Mouse (Mus musculus) CH12.LX (cell line): ENCODE results near the gene Bsg. TPM values are rescaled to one million over a fixed set of nuclear protein-coding genes. Genes with fewer than 3 reads are reported as not detected.
A peak's percentile ranks its signal among the peaks of the same experiment; 100 is the strongest.

Source experiments
- DNase-seq: peaks from one replicate; pipeline ENCODE4 v3.0.0-alpha.2; 2013; ENCODE audit errors: extremely low read depth
- H3K27ac ChIP-seq: 2 replicates; pipeline ENCODE4 v1.5.1; 2012; ENCODE audit warnings: low read depth, mild to moderate bottlenecking, control low read depth, moderate library complexity; ENCODE audit not compliant: insufficient read depth
- H3K27me3 ChIP-seq: replicated peaks from 2 replicates; pipeline ENCODE3; 2012; ENCODE audit warnings: inconsistent platforms
- H3K36me3 ChIP-seq, 2 experiments: replicated peaks in 1 of 2; 2 replicates each; pipeline versions ENCODE3 to v1.6.1; 2012; ENCODE audit warnings: inconsistent platforms in 1 of 2, low read length in 1 of 2, mild to moderate bottlenecking in 1 of 2, mixed read lengths in 1 of 2, moderate library complexity in 1 of 2; ENCODE audit not compliant: control insufficient read depth in 1 of 2, insufficient read depth in 1 of 2
- H3K4me1 ChIP-seq, 2 experiments: 2 replicates each; pipeline ENCODE4 v1.6.1; 2012; ENCODE audit warnings: inconsistent platforms in 1 of 2, moderate library complexity in 1 of 2; ENCODE audit not compliant: insufficient read depth in 2 of 2, control insufficient read depth in 1 of 2
- H3K4me2 ChIP-seq: 2 replicates; pipeline ENCODE4 v1.6.1; 2012; ENCODE audit warnings: low read depth, mild to moderate bottlenecking, control low read depth; ENCODE audit not compliant: poor library complexity, insufficient read depth, severe bottlenecking
- H3K4me3 ChIP-seq, 3 experiments: fragments of 150-350 bp in 1 of 3; sonication (generic) in 1 of 3; replicated peaks in 1 of 3; 2 replicates each; pipeline versions ENCODE3 to v1.5.1; 2011 to 2012; ENCODE audit warnings: low read depth in 2 of 3, low read length in 2 of 3, mild to moderate bottlenecking in 2 of 3, moderate library complexity in 2 of 3, control low read depth in 1 of 3, improper control_type of control experiment in 1 of 3, inconsistent platforms in 1 of 3, mixed read lengths in 1 of 3; ENCODE audit not compliant: poor library complexity in 1 of 3
- H3K79me2 ChIP-seq: replicated peaks from 2 replicates; pipeline ENCODE4 v1.6.1; 2012; ENCODE audit warnings: mild to moderate bottlenecking, moderate library complexity; ENCODE audit not compliant: control insufficient read depth, poor library complexity, insufficient read depth, severe bottlenecking; ENCODE audit errors: extremely low read depth
- H3K9ac ChIP-seq: 2 replicates; pipeline ENCODE4 v1.6.1; 2012; ENCODE audit warnings: low read depth, mild to moderate bottlenecking, control low read depth, moderate library complexity; ENCODE audit not compliant: insufficient read depth
- H3K9me3 ChIP-seq: replicated peaks from 2 replicates; pipeline ENCODE3; 2012; ENCODE audit warnings: low read length, inconsistent platforms, mixed read lengths
- BHLHE40 ChIP-seq: IDR thresholded peaks from 2 replicates; pipeline ENCODE4 v1.6.1; 2011; ENCODE audit warnings: mild to moderate bottlenecking, low read depth, low read length, improper control_type of control experiment
- CHD1 ChIP-seq: IDR thresholded peaks from 2 replicates; pipeline ENCODE4 v1.6.1; 2012; ENCODE audit warnings: low read depth, low read length, improper control_type of control experiment, inconsistent platforms
- CHD2 ChIP-seq: IDR thresholded peaks from 2 replicates; pipeline ENCODE4 v1.6.1; 2011; ENCODE audit warnings: low read length, improper control_type of control experiment
- CTCF ChIP-seq, 2 experiments: IDR thresholded peaks in 1 of 2; conservative IDR thresholded peaks in 1 of 2; 2 replicates each; pipeline ENCODE4 v1.5.1; 2011 to 2012; ENCODE audit warnings: low read depth in 2 of 2, low read length in 2 of 2, improper control_type of control experiment in 1 of 2, inconsistent platforms in 1 of 2, mild to moderate bottlenecking in 1 of 2, moderate library complexity in 1 of 2
- ELF1 ChIP-seq: IDR thresholded peaks from 2 replicates; pipeline ENCODE4 v1.6.1; 2014; ENCODE audit warnings: low read depth, mild to moderate bottlenecking, inconsistent platforms, low read length, improper control_type of control experiment
- EP300 ChIP-seq: IDR thresholded peaks from 2 replicates; pipeline ENCODE4 v1.6.1; 2011; ENCODE audit warnings: low read length, improper control_type of control experiment
- ETS1 ChIP-seq: conservative IDR thresholded peaks from 2 replicates; pipeline ENCODE4 v1.6.1; 2012; ENCODE audit warnings: low read depth, mild to moderate bottlenecking, inconsistent platforms, low read length, improper control_type of control experiment, moderate library complexity
- GABPA ChIP-seq: IDR thresholded peaks from 2 replicates; pipeline ENCODE4 v1.6.1; 2012; ENCODE audit warnings: low read depth, low read length, improper control_type of control experiment, inconsistent platforms; ENCODE audit not compliant: insufficient replicate concordance
- HCFC1 ChIP-seq: IDR thresholded peaks from 2 replicates; pipeline ENCODE4 v1.6.1; 2012; ENCODE audit warnings: low read depth, mild to moderate bottlenecking, inconsistent platforms, low read length, improper control_type of control experiment
- IRF4 ChIP-seq: IDR thresholded peaks from 2 replicates; pipeline ENCODE4 v1.6.1; 2014; ENCODE audit warnings: low read depth, mild to moderate bottlenecking, inconsistent platforms, low read length, improper control_type of control experiment
- JUN ChIP-seq: IDR thresholded peaks from 2 replicates; pipeline ENCODE4 v1.6.1; 2011; ENCODE audit warnings: low read depth, mild to moderate bottlenecking, low read length, improper control_type of control experiment, moderate library complexity; ENCODE audit not compliant: insufficient read depth
- JUND ChIP-seq: conservative IDR thresholded peaks from 2 replicates; pipeline ENCODE4 v1.6.1; 2011; ENCODE audit warnings: low read depth, low read length, improper control_type of control experiment
- KAT2A ChIP-seq: IDR thresholded peaks from 2 replicates; pipeline ENCODE4 v1.6.1; 2012; ENCODE audit warnings: low read length, improper control_type of control experiment, inconsistent platforms; ENCODE audit not compliant: insufficient replicate concordance
- MAFK ChIP-seq: IDR thresholded peaks from 2 replicates; pipeline ENCODE4 v1.6.1; 2011; ENCODE audit warnings: low read length, improper control_type of control experiment; ENCODE audit not compliant: insufficient replicate concordance
- MAX ChIP-seq: IDR thresholded peaks from 2 replicates; pipeline ENCODE4 v1.6.1; 2011; ENCODE audit warnings: low read length, improper control_type of control experiment
- MEF2A ChIP-seq: IDR thresholded peaks from 2 replicates; pipeline ENCODE4 v1.6.1; 2014; ENCODE audit warnings: low read depth, mild to moderate bottlenecking, inconsistent platforms, low read length, improper control_type of control experiment, borderline replicate concordance
- MXI1 ChIP-seq: IDR thresholded peaks from 2 replicates; pipeline ENCODE4 v1.6.1; 2011; ENCODE audit warnings: mild to moderate bottlenecking, low read depth, low read length, improper control_type of control experiment
- MYC ChIP-seq: IDR thresholded peaks from 2 replicates; pipeline ENCODE4 v1.6.1; 2011; ENCODE audit warnings: low read depth, mild to moderate bottlenecking, improper control_type of control experiment, low read length
- NELFE ChIP-seq: IDR thresholded peaks from 2 replicates; pipeline ENCODE4 v1.6.1; 2011; ENCODE audit warnings: low read depth, low read length, improper control_type of control experiment
- NRF1 ChIP-seq: IDR thresholded peaks from 2 replicates; pipeline ENCODE4 v1.6.1; 2014; ENCODE audit warnings: low read depth, mild to moderate bottlenecking, inconsistent platforms, low read length, improper control_type of control experiment, moderate library complexity
- POLR2A ChIP-seq: IDR thresholded peaks from 2 replicates; pipeline ENCODE4 v1.6.1; 2011; ENCODE audit warnings: low read depth, mild to moderate bottlenecking, improper control_type of control experiment, low read length
- POLR2AphosphoS2 ChIP-seq: IDR thresholded peaks from 2 replicates; pipeline ENCODE4 v1.6.1; 2011; ENCODE audit warnings: low read depth, low read length, improper control_type of control experiment
- RAD21 ChIP-seq: IDR thresholded peaks from 2 replicates; pipeline ENCODE4 v1.6.1; 2011; ENCODE audit warnings: low read depth, mild to moderate bottlenecking, low read length, improper control_type of control experiment, moderate library complexity
- SMC3 ChIP-seq: IDR thresholded peaks from 2 replicates; pipeline ENCODE4 v1.6.1; 2011; ENCODE audit warnings: low read depth, low read length, improper control_type of control experiment
- TCF12 ChIP-seq: IDR thresholded peaks from 2 replicates; pipeline ENCODE4 v1.6.1; 2014; ENCODE audit warnings: low read depth, mild to moderate bottlenecking, inconsistent platforms, low read length, improper control_type of control experiment
- UBTF ChIP-seq: IDR thresholded peaks from 2 replicates; pipeline ENCODE4 v1.6.1; 2012; ENCODE audit warnings: low read depth, mild to moderate bottlenecking, inconsistent platforms, low read length, improper control_type of control experiment, moderate library complexity
- USF1 ChIP-seq: IDR thresholded peaks from 2 replicates; pipeline ENCODE4 v1.6.1; 2014; ENCODE audit warnings: low read depth, mild to moderate bottlenecking, inconsistent platforms, low read length, improper control_type of control experiment
- USF2 ChIP-seq: conservative IDR thresholded peaks from 2 replicates; pipeline ENCODE4 v1.6.1; 2011; ENCODE audit warnings: low read depth, low read length, improper control_type of control experiment
- ZC3H11A ChIP-seq: IDR thresholded peaks from 2 replicates; pipeline ENCODE4 v1.6.1; 2012; ENCODE audit warnings: low read depth, mild to moderate bottlenecking, inconsistent platforms, low read length, improper control_type of control experiment
- ZMIZ1 ChIP-seq: IDR thresholded peaks from 2 replicates; pipeline ENCODE4 v1.6.1; 2012; ENCODE audit warnings: low read depth, mild to moderate bottlenecking, inconsistent platforms, low read length, improper control_type of control experiment
- ZNF384 ChIP-seq: IDR thresholded peaks from 2 replicates; pipeline ENCODE4 v1.6.1; 2012; ENCODE audit warnings: low read depth, low read length, improper control_type of control experiment, inconsistent platforms
- dilution Hi-C: fragments of 300-500 bp; cut with MboI; formaldehyde crosslinking; loops from 2 replicates; pipeline ENCODE4 v1.14.3; 2020; ENCODE audit warnings: low sequenced_read_pairs; ENCODE audit not compliant: extremely low pct_unique_long_range_greater_than_20kb, extremely low pct_ligation_motif_present
- in situ Hi-C: fragments of 300-500 bp; cut with MboI; formaldehyde crosslinking; loops from 3 replicates; pipeline ENCODE4 v1.14.3; 2019; ENCODE audit warnings: low sequenced_read_pairs, low pct_ligation_motif_present, low pct_unique_long_range_greater_than_20kb, mixed read lengths
- polyA plus RNA-seq: library from polyadenylated mRNA; unstranded; fragments of >175 nt; gene quantifications from 2 replicates; pipeline ENCODE4 v1.2.1, GENCODE M21; 2012; ENCODE audit warnings: low read depth; ENCODE audit not compliant: insufficient read length
- total RNA-seq, 2 experiments: library from RNA; depleted of rRNA; stranded (reverse); fragments of 300-350 nt in 1 of 2; fragments of >200 nt in 1 of 2; gene quantifications; 2 replicates each; pipeline ENCODE4 v1.2.3; 2012 to 2014

Bsg gene
- total and polyA plus RNA-seq, 3 experiments: 360 to 710 (median 421) TPM

GRCm38 (mm10) chr10:79745411-79745810 is 41.1 kb downstream of the Bsg start:
- Histone ChIP-seq H3K9ac (peak overlapping the region; percentile 74), H3K4me3 (peak overlapping the region; percentile 69 to 92 (median 69))

GRCm38 (mm10) chr10:79745898-79746773 is 41.8 kb downstream of the Bsg start, which contains the start of gene Polrmt:
Polrmt (minus strand) TSS chr10:79746581.
- Histone ChIP-seq H3K36me3 (peaks cover 32 to 40% of the 10 kb centered on the region in 2 experiments), H3K9ac (peak within 1 kb of the TSS; percentile 74), H3K4me1 (peaks cover 8 to 34% of the 10 kb centered on the region in 2 experiments), H3K79me2 (peaks cover 8% of the 10 kb centered on the region), H3K9me3 (no peaks in the 10 kb centered on the region), H3K27me3 (no peaks in the 10 kb centered on the region), H3K4me3 (peak within 1 kb of the TSS; percentile 69 to 92 (median 69)), H3K4me2 (peak within 1 kb of the TSS; percentile 91), H3K27ac (no peak within 1 kb of the TSS)
- DNase-seq: peak; percentile 98
- dilution Hi-C loops: no loop called here
- in situ Hi-C loops: no loop called here
- TF ChIP-seq UBTF: no peak
- TF ChIP-seq ZNF384: peak; percentile 97
- TF ChIP-seq MYC: 0 out of 2 replicates have a peak, but pooled peaks have one; percentile 49
- TF ChIP-seq EP300: no peak
- TF ChIP-seq MEF2A: peak; percentile 56
- TF ChIP-seq CHD1: no peak
- no peak for TF ChIP-seq JUN
- TF ChIP-seq ELF1: peak; percentile 99
- peak; percentile 99 for TF ChIP-seq HCFC1
- no peak for TF ChIP-seq MAFK
- TF ChIP-seq JUND: no peak
- TF ChIP-seq POLR2AphosphoS2: peak; percentile 37; the same call in 1 of the 2 replicates
- peak; percentile 97; the same call in 1 of the 2 replicates for TF ChIP-seq KAT2A
- no peak for TF ChIP-seq SMC3
- TF ChIP-seq ETS1: no peak
- no peak; the same call in 1 of the 2 replicates for TF ChIP-seq ZMIZ1
- peak; percentile 53; the same call in 1 of the 2 replicates for TF ChIP-seq MAX
- TF ChIP-seq ZC3H11A: no peak
- peak; percentile 79; the same call in 1 of the 2 replicates for TF ChIP-seq GABPA
- TF ChIP-seq NRF1: peak; percentile 99
- peak; percentile 85 for TF ChIP-seq MXI1
- peak; percentile 93 for TF ChIP-seq POLR2A
- TF ChIP-seq NELFE: peak; percentile 94
- TF ChIP-seq CHD2: no peak
- peak; percentile 74 for TF ChIP-seq TCF12
- TF ChIP-seq BHLHE40: peak; percentile 25; the same call in 1 of the 2 replicates
- TF ChIP-seq, all 38 proteins: peak for 15

More at GRCm38 (mm10) chr10:79745411-79745810, 41.1 kb downstream of the Bsg start:
- Histone ChIP-seq H3K4me2 (peak overlapping the region; percentile 91), H3K4me1 (peaks cover 8 to 34% of the 10 kb centered on the region in 2 experiments), H3K27me3 (no peaks in the 10 kb centered on the region), H3K36me3 (peaks cover 40 to 47% of the 10 kb centered on the region in 2 experiments), H3K27ac (no peak overlapping the region), H3K79me2 (peaks cover 8% of the 10 kb centered on the region), H3K9me3 (no peaks in the 10 kb centered on the region)
- TF ChIP-seq CTCF (conservative IDR thresholded peaks at IDR 0.05 in 1 of 2, IDR thresholded peaks at IDR 0.05 in 1 of 2; ENCODE audit: low read depth in 2 of 2, low read length in 2 of 2) (no peak), USF1 (no peak), MXI1 (no peak), TCF12 (no peak), BHLHE40 (no peak), MEF2A (no peak), USF2 (no peak), RAD21 (no peak), ETS1 (no peak), NELFE (no peak), IRF4 (no peak)
- dilution Hi-C loops (no loop called here), in situ Hi-C loops (no loop called here)
- DNase-seq: no peak
